Comparison of ENCODE assay signal across 13 mouse cellular contexts in genomic region chr13:44960542-44961291, GRCm38 (mm10). TPM values are rescaled to one million over a fixed set of nuclear protein-coding genes. Genes with fewer than 3 reads are reported as not detected.
DNase-seq lines count a peak whose midpoint lies in the region; ATAC-seq lines count a peak whose summit lies in the region.
"Had no signal": no experiment of that assay in that cellular context is flagged by ENCODE, and none has a peak within 500 bp of the region (broad histone marks: within the 10 kb centered on the region; RNA-seq: fewer than 3 reads in every experiment).

No protein-coding gene starts in this region.

- no peak overlapping the region for H3K4me2 ChIP-seq in forebrain, embryonic 13.5 days
- no peak overlapping the region for H3K4me2 ChIP-seq in hindbrain, embryonic 15.5 days
- H3K4me2 ChIP-seq in liver, embryonic 11.5 days = no peak overlapping the region
- H3K4me2 ChIP-seq: embryonic facial prominence, embryonic 13.5 days; limb, embryonic 15.5 days had no signal

- ATAC-seq in forebrain, embryonic 13.5 days = peak; percentile 87
- ATAC-seq in hindbrain, embryonic 15.5 days (ENCODE audit: low FRiP score, low read depth) = peak; percentile 79
- no peak for ATAC-seq in liver, embryonic 11.5 days (replicated peaks; ENCODE audit: low FRiP score)

- WGBS in forebrain, embryonic 13.5 days = 61% methylated on average over 5 of the region's 5 CpGs
- WGBS in forebrain, embryonic 10.5 days = 95% methylated on average over 5 of the region's 5 CpGs
- 60% methylated on average over 5 of the region's 5 CpGs for WGBS in hindbrain, embryonic 15.5 days
- WGBS in liver, embryonic 11.5 days = 83% methylated on average over 5 of the region's 5 CpGs

- peak overlapping the region; percentile 14; the same call in 1 of the 2 replicates for H3K27ac ChIP-seq in forebrain, embryonic 13.5 days
- no peak overlapping the region for H3K27ac ChIP-seq in forebrain, embryonic 10.5 days
- H3K27ac ChIP-seq in hindbrain, embryonic 15.5 days (replicated peaks) = no peak overlapping the region
- H3K27ac ChIP-seq in liver, embryonic 11.5 days (ENCODE audit: low read depth, low read length) = no peak overlapping the region
- H3K27ac ChIP-seq: embryonic facial prominence, embryonic 13.5 days; limb, embryonic 15.5 days had no signal

- no peaks in the 10 kb centered on the region for H3K27me3 ChIP-seq in forebrain, embryonic 13.5 days
- H3K27me3 ChIP-seq in forebrain, embryonic 10.5 days (ENCODE audit: poor library complexity, severe bottlenecking) = no peaks in the 10 kb centered on the region
- H3K27me3 ChIP-seq in hindbrain, embryonic 15.5 days = no peaks in the 10 kb centered on the region
- H3K27me3 ChIP-seq in liver, embryonic 11.5 days (replicated peaks; ENCODE audit: control insufficient read depth, insufficient read depth, low read length) = no peaks in the 10 kb centered on the region
- H3K27me3 ChIP-seq: embryonic facial prominence, embryonic 13.5 days; limb, embryonic 15.5 days; megakaryocyte, embryonic 14.5 days had no signal

- H3K4me1 ChIP-seq in forebrain, embryonic 13.5 days = peaks cover 15% of the 10 kb centered on the region
- H3K4me1 ChIP-seq in forebrain, embryonic 10.5 days = peaks cover 6% of the 10 kb centered on the region; the same call in 1 of the 2 replicates
- H3K4me1 ChIP-seq in hindbrain, embryonic 15.5 days (replicated peaks) = peaks cover 8% of the 10 kb centered on the region; the same call in 1 of the 2 replicates
- H3K4me1 ChIP-seq in liver, embryonic 11.5 days (replicated peaks; ENCODE audit: control insufficient read depth, insufficient read depth, low read length) = no peaks in the 10 kb centered on the region

- H3K9ac ChIP-seq in forebrain, embryonic 13.5 days = 0 out of 2 replicates have a peak overlapping the region, but pooled peaks have one; percentile 30
- no peak overlapping the region for H3K9ac ChIP-seq in hindbrain, embryonic 15.5 days
- H3K9ac ChIP-seq in liver, embryonic 11.5 days (ENCODE audit: low read depth, low read length) = no peak overlapping the region
- H3K9ac ChIP-seq: embryonic facial prominence, embryonic 13.5 days; limb, embryonic 15.5 days had no signal

- H3K36me3 ChIP-seq in forebrain, embryonic 13.5 days (ENCODE audit: poor library complexity, severe bottlenecking) = no peaks in the 10 kb centered on the region
- peaks cover 44% of the 10 kb centered on the region for H3K36me3 ChIP-seq in forebrain, embryonic 10.5 days (replicated peaks)
- H3K36me3 ChIP-seq in hindbrain, embryonic 15.5 days = 0 out of 2 replicates have a peak, but pooled peaks cover 5% of the 10 kb centered on the region
- peaks cover 2% of the 10 kb centered on the region; the same call in 1 of the 2 replicates for H3K36me3 ChIP-seq in liver, embryonic 11.5 days (ENCODE audit: control insufficient read depth, insufficient read depth, low read length)
- H3K36me3 ChIP-seq: limb, embryonic 15.5 days had no signal

- no peak for DNase-seq in forebrain, embryonic 10.5 days (ENCODE audit: extremely low spot score, low spot score)
- peak; percentile 60 for DNase-seq in layer of hippocampus, adult 9-11 months
- no peak for DNase-seq in layer of hippocampus, postnatal 36 days
- peak; percentile 67 for DNase-seq in brain, adult 2 months (ENCODE audit: low read depth, low spot score)
- no peak for DNase-seq in liver, embryonic 11.5 days (ENCODE audit: low spot score)
- DNase-seq: cerebellum, postnatal 36 days; right cerebral cortex, postnatal 14 days had no signal

- H3K4me3 ChIP-seq in forebrain, embryonic 13.5 days = no peak overlapping the region
- H3K4me3 ChIP-seq in forebrain, embryonic 10.5 days = no peak overlapping the region
- no peak overlapping the region for H3K4me3 ChIP-seq in hindbrain, embryonic 15.5 days
- no peak overlapping the region for H3K4me3 ChIP-seq in liver, embryonic 11.5 days (ENCODE audit: low read depth, low read length)
- H3K4me3 ChIP-seq: embryonic facial prominence, embryonic 13.5 days; limb, embryonic 15.5 days; megakaryocyte, embryonic 14.5 days had no signal

- no peaks in the 10 kb centered on the region for H3K9me3 ChIP-seq in forebrain, embryonic 13.5 days (replicated peaks)
- peaks cover 4% of the 10 kb centered on the region; the same call in 1 of the 2 replicates for H3K9me3 ChIP-seq in forebrain, embryonic 10.5 days
- H3K9me3 ChIP-seq in hindbrain, embryonic 15.5 days = no peaks in the 10 kb centered on the region
- H3K9me3 ChIP-seq in liver, embryonic 11.5 days (ENCODE audit: control insufficient read depth, low read length) = no peaks in the 10 kb centered on the region
- H3K9me3 ChIP-seq: embryonic facial prominence, embryonic 13.5 days; G1E; limb, embryonic 15.5 days; megakaryocyte, embryonic 14.5 days had no signal

RNA-seq across cellular contexts. Expression of gene Dtnbp1, which starts 41.2 kb away (rescaled TPM):
- 95.4 and 104 TPM in 2 replicates for polyA plus RNA-seq in forebrain, embryonic 13.5 days (2015; fragmentation: Nextera tagmentation; extraction: Ambion mirVana)
- polyA plus RNA-seq in forebrain, embryonic 10.5 days (2016; fragmentation: Nextera tagmentation; extraction: Ambion mirVana) = 81.8 and 89.4 TPM in 2 replicates
- 10 to 100 TPM; 81.1 to 82.7 TPM for total RNA-seq in layer of hippocampus, postnatal 36 days (2021)
- 132 and 140 TPM in 2 replicates for polyA plus RNA-seq in hindbrain, embryonic 15.5 days (2015; fragmentation: Nextera tagmentation; extraction: Ambion mirVana)
- 41.5 and 42.3 TPM in 2 replicates for polyA plus RNA-seq in liver, embryonic 11.5 days (2014; fragmentation: Nextera tagmentation; extraction: Ambion mirVana)

Comparison
In these comparisons a context has a peak if more than half of its experiments do, and no peak if none do; other contexts are left out.
1. DNase-seq: peak in layer of hippocampus, adult 9-11 months (single experiment) and brain, adult 2 months (single experiment); none in forebrain, embryonic 10.5 days (single experiment), layer of hippocampus, postnatal 36 days (0 of 2) and liver, embryonic 11.5 days (single experiment).